Mouse (Mus musculus) heart, adult 18-20 months (tissue): ENCODE measurements around the gene Card14. TPM values are rescaled to one million over a fixed set of nuclear protein-coding genes. Genes with fewer than 3 reads are reported as not detected.

Source experiments
- DNase-seq, 2 experiments: peaks; one replicate each; pipeline ENCODE4 v3.0.0; 2021 to 2022; ENCODE audit warnings: mixed read lengths in 1 of 2
- total RNA-seq, 2 experiments: library from RNA; stranded (reverse); gene quantifications; 2 replicates each; pipeline ENCODE4 v1.2.3; 2021

Card14 gene
- total RNA-seq, 2 experiments from 2014 or later: not detected

DNA sequence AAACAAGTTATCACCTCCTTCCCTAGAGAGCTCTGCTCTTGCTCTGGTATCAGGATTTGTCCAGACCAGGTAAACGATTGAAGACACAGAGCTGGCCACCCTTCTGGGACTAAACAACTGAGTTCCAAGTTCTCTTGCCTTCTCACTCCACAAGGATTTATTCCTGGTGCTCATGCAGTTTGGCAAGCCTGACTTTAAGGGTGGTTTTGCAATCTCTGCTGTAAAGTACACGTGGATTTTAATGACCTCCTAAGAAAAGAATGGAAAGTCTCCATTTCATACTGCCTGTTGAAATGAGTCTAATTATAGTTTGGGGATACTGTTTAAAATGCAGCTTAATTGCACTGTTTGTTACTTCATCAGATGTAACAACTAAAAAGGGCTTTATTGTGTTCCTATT lies 6.6 kb upstream of the Card14 start:
- no peak for DNase-seq

- DNase-seq: peak in 1 of 2 experiments; percentile 40
These were observed 2.5 kb upstream of the Card14 start for GRCm38 (mm10) chr11:119304904-119305712.

DNA sequence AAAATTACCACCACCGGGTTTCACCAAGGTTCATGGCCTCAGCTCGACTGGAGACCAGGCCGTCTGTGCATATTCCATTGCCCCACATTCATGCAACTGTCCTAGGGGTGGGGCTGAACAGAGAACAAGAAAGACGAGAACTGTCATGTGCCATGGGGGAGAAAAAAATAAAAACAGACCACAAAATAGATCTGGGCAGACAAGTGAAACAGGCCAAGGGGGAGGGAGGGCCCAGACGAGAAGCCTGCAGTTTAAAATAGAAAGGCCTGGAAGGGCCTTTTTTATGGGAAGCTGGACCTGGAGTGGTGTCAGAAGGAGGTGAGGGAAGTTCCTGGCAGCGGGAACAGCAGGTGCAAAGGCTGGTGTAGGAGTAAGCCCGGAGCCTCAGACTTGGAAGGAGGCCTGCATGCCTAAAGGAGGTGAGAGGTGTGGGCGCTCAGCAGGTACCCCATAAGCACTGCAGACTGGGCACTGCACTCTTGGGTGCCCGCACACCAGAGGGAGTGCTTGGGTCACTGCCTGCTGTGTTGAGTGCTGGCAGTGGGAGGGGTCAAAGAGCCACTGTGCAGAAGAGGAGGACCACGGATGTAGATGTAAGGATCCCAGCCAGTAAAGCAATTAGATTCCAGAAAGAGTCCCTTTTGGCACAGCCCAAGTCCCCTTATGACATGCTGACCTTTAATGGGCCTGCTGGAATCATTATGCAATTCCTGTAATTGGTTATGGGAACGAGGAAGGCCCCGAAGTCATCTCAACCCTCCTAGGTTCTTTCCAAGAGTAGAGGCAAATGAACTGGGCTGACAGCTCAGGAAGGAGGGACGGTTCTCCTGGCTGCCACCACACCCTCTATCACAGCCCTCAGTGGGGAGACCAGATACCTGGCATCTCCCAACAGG lies 558 bp upstream of the Card14 start:
- DNase-seq: no peak

DNA sequence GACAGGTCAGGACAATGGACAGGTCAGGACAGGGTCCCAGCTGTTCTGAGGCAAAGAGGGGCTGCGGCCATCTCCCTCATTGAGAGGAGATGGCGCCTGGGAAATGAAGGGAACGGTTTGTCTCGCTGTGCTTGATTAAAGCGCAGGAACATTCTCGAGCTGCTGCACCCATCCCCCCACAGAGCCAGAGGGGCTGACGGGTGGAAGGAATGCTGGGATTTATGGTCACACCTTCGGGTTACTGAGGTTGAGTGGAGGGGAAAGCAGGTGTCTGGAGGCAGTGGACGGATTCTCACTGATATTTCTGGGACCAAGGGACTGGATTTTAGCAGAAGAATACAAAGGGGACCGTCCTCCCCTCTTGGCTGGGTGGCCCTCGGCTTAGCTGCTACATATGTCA lies 348 bp downstream of the Card14 start:
- no peak for DNase-seq

- no peak for DNase-seq
These were observed 3.1 kb downstream of the Card14 start for GRCm38 (mm10) chr11:119310621-119311020.

GRCm38 (mm10) chr11:119314252-119314936 lies 6.8 kb downstream of the Card14 start:
- no peak for DNase-seq

GRCm38 (mm10) chr11:119316720-119317119 lies 9.2 kb downstream of the Card14 start:
- DNase-seq: peak; percentile 18 to 58

GRCm38 (mm10) chr11:119322521-119322920 lies 15.0 kb downstream of the Card14 start:
- no peak for DNase-seq

- DNase-seq: no peak
These were observed 17.5 kb downstream of the Card14 start for GRCm38 (mm10) chr11:119325068-119325467.

- DNase-seq: no peak
These were observed 23.0 kb downstream of the Card14 start for GRCm38 (mm10) chr11:119330592-119330991.

- no peak for DNase-seq
These were observed 24.4 kb downstream of the Card14 start for GRCm38 (mm10) chr11:119331970-119332369.

GRCm38 (mm10) chr11:119338271-119339059 lies 30.9 kb downstream of the Card14 start:
- no peak for DNase-seq

GRCm38 (mm10) chr11:119339179-119339578 lies 31.6 kb downstream of the Card14 start:
- DNase-seq: no peak

- DNase-seq: peak; percentile 58 to 88
These were observed 32.1 kb downstream of the Card14 start for GRCm38 (mm10) chr11:119339637-119340036.

- DNase-seq: peak; percentile 28 to 35
These were observed 36.6 kb downstream of the Card14 start for GRCm38 (mm10) chr11:119344178-119344577.

- DNase-seq: no peak
These were observed 37.3 kb downstream of the Card14 start for GRCm38 (mm10) chr11:119344865-119345264.

DNA sequence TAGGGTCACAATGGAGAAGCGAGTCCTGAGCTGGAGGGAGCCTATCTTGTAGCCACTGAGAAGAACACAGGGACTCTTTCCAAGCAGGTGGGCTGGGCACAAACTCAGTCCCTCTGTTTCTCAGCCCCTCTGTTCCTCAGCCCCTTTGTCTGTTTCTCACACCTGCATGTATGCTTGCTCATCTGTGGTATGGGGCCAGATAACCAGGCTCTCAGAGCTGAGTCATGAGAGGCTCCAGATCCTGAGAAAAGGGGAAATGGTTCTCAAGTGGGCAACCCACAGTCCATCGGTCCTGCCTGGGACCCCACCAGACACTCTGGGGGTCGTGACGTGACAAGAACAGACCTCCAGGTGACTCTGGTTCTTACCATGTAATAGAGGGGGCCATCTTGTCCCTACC lies 39.6 kb downstream of the Card14 start:
- DNase-seq: no peak

- DNase-seq: peak in 1 of 2 experiments; percentile 36
These were observed 44.5 kb downstream of the Card14 start for GRCm38 (mm10) chr11:119352113-119352512.

- DNase-seq: no peak
These were observed 46.4 kb downstream of the Card14 start for GRCm38 (mm10) chr11:119353946-119354345.

DNA sequence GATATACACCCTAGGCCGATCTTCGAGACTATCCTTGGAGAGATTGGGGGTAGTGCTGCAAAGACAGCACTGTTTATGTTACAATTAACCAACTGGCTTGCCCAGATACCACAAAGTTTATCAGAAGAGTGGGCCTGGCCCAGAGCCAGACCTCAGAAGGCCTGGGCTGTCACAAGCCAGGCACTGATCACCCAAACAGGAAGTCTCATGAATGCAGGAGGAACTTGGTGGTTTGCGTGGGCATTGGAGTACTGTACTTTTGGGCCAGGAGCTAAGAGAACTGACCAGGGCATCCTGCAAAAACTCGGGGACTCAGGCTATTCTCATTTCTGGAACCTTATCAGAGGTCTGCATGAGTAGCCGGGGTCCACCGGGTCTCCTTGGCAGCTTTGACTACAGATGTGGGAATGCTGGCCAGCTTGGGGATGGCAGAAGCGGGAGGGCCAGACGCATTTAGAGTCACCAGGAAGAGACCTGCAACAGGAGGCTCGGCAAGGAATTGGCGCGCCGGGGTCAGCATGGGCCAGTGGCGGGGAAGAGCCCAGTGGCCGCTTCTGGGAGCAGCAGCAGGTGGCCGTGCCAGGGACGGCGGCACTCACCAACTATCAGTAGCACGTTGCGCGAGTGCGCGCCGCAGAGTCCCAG lies 47.4 kb downstream of the Card14 start:
- peak; percentile 64 to 77 for DNase-seq
